Mouse (Mus musculus) E14TG2a.4 (cell line): ENCODE measurements around the gene Zfp398.

Experiments
- H3K27me3 ChIP-seq: 2 replicates; pipeline ENCODE4 v1.6.1; 2014; ENCODE audit warnings: low read length, control low read depth; ENCODE audit not compliant: insufficient read depth
- H3K36me3 ChIP-seq: 2 replicates; pipeline ENCODE4 v1.6.1; 2014; ENCODE audit warnings: low read length, control low read depth; ENCODE audit not compliant: insufficient read depth
- H3K4me1 ChIP-seq: replicated peaks from 2 replicates; pipeline ENCODE4 v1.6.1; 2014; ENCODE audit warnings: low read depth, low read length, control low read depth
- H3K4me3 ChIP-seq: replicated peaks from 2 replicates; pipeline ENCODE4 v1.5.1; 2014; ENCODE audit warnings: mild to moderate bottlenecking, low read length
- H3K9me3 ChIP-seq: 2 replicates; pipeline ENCODE4 v1.6.1; 2014; ENCODE audit warnings: low read length, control low read depth
- CTCF ChIP-seq: conservative IDR thresholded peaks from 2 replicates; pipeline ENCODE4 v1.5.1; 2014; ENCODE audit warnings: low read length
- NANOG ChIP-seq: IDR thresholded peaks from 2 replicates; pipeline ENCODE4 v1.6.1; 2014; ENCODE audit warnings: borderline replicate concordance, low read length, mixed read lengths
- POU5F1 ChIP-seq: IDR thresholded peaks from 2 replicates; pipeline ENCODE4 v1.6.1; 2014; ENCODE audit warnings: low read length, borderline replicate concordance

The Zfp398 gene

DNA sequence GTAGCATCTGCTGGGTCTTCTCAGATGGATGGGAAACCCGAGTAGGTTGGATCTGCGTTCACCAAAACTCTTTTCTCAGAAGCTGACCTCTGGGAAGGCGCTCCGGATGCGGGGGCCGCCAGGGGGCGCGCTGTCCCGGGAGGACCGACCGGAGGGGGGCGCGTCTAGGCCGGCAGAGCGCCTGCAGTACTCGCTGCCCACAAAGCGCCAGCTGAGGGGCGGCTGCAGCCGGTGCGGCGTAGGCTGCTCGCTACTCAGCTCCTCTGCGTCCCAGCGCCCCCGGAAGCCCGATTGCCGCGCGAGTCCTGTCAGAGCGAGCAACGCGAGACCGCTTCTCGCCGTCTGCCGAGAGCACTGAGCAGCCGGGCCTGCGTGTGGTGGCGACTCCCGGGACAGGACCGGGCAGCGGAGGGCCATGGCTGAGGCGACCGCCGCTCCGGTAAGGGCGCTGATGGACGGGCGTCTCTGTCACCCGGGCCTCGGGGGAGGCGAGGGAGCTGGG is at the start of gene Zfp398:
TSS of gene Zfp398 (plus strand) at position 180 of the 502 bp plus-strand sequence.
- TF ChIP-seq POU5F1 (no peak), NANOG (no peak), CTCF (peak; percentile 44)
- Histone ChIP-seq H3K4me3 (peak within 1 kb of the TSS; percentile 97), H3K4me1 (peaks cover 11% of the 10 kb centered on the region), H3K27me3 (peaks cover 19% of the 10 kb centered on the region; the same call in 1 of the 2 replicates), H3K36me3 (no peaks in the 10 kb centered on the region), H3K9me3 (no peaks in the 10 kb centered on the region)

- no peak for TF ChIP-seq POU5F1
- no peak for TF ChIP-seq NANOG
- TF ChIP-seq CTCF, result no peak
- Histone ChIP-seq H3K4me1 (peaks cover 39% of the 10 kb centered on the region), H3K9me3 (no peaks in the 10 kb centered on the region)
Observed at GRCm38 (mm10) chr6:47787941-47788736, 47.3 kb upstream of the Zfp398 start.

DNA sequence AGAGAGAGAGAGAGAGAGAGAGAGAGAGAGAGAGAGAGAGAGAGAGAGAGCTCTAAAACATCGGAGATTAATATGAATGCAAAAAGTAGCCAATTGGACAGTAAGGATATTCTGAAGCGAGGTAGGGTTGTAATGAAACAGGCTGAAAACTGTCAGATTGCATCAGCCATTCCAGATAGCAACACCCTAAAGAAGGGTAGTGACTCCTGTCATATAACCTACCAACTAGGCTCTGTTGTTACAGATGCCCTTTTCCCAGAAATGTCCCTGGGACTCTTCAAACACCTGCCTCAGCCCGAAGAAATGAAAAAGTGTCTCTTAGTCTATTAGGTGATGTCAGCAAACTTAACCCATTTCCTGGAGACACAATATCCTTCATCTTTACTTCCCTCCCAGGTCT is 46.6 kb upstream of the Zfp398 start:
- Histone ChIP-seq H3K9me3 (no peaks in the 10 kb centered on the region), H3K4me3 (peak overlapping the region; percentile 78), H3K36me3 (peaks cover 9% of the 10 kb centered on the region; the same call in 1 of the 2 replicates), H3K4me1 (peaks cover 39% of the 10 kb centered on the region), H3K27me3 (no peaks in the 10 kb centered on the region)
- TF ChIP-seq CTCF (no peak), NANOG (no peak), POU5F1 (no peak)

More at GRCm38 (mm10) chr6:47787941-47788736, 47.3 kb upstream of the Zfp398 start:
- Histone ChIP-seq H3K36me3 (0 out of 2 replicates have a peak, but pooled peaks cover 4% of the 10 kb centered on the region), H3K4me3 (peak overlapping the region; percentile 78), H3K27me3 (no peaks in the 10 kb centered on the region)

GRCm38 (mm10) chr6:47790745-47791144 is 44.7 kb upstream of the Zfp398 start:
- H3K9me3 ChIP-seq, result no peaks in the 10 kb centered on the region
- H3K27me3 ChIP-seq, result no peaks in the 10 kb centered on the region
- H3K4me3 ChIP-seq, result peak overlapping the region; percentile 48
- TF ChIP-seq NANOG (no peak), CTCF (no peak), POU5F1 (no peak)
- H3K36me3 ChIP-seq, result peaks cover 23% of the 10 kb centered on the region
- peaks cover 50% of the 10 kb centered on the region for H3K4me1 ChIP-seq

DNA sequence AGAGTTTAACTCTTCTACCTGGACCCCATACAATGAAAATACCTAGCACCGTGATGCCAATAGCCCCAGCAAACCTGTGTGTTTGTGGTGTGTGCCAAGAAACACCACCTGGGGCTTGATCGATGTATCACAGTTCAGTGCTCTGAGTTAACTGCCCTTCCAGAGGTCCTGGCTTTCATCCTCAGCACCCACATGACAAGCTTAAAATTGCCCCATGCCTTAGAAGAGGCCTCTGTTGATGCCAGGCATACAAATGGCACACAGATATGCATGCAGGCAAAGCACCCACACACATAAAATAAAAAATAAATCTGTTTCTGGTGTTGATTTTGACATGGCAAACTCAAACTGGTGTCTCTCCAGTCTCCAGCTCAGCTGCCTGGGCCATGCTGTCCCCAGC is 42.9 kb upstream of the Zfp398 start:
- Histone ChIP-seq H3K36me3 (peaks cover 40% of the 10 kb centered on the region), H3K27me3 (no peaks in the 10 kb centered on the region), H3K4me3 (no peak overlapping the region), H3K9me3 (no peaks in the 10 kb centered on the region), H3K4me1 (peaks cover 50% of the 10 kb centered on the region)
- TF ChIP-seq POU5F1 (no peak), NANOG (no peak)

- TF ChIP-seq NANOG, result no peak
- peaks cover 50% of the 10 kb centered on the region for H3K4me1 ChIP-seq
- H3K4me3 ChIP-seq, result no peak overlapping the region
- H3K36me3 ChIP-seq, result peaks cover 47% of the 10 kb centered on the region
- H3K9me3 ChIP-seq, result no peaks in the 10 kb centered on the region
- H3K27me3 ChIP-seq, result no peaks in the 10 kb centered on the region
Observed at GRCm38 (mm10) chr6:47793284-47793683, 42.2 kb upstream of the Zfp398 start.

- TF ChIP-seq NANOG (no peak), CTCF (0 out of 2 replicates have a peak, but pooled peaks have one; percentile 11)
- Histone ChIP-seq H3K9me3 (no peaks in the 10 kb centered on the region), H3K27me3 (no peaks in the 10 kb centered on the region), H3K4me1 (peaks cover 42% of the 10 kb centered on the region), H3K4me3 (no peak overlapping the region), H3K36me3 (peaks cover 57% of the 10 kb centered on the region)
Observed at GRCm38 (mm10) chr6:47794106-47794830, 41.2 kb upstream of the Zfp398 start.

GRCm38 (mm10) chr6:47799079-47799478 is 36.4 kb upstream of the Zfp398 start:
- H3K27me3 ChIP-seq, result no peaks in the 10 kb centered on the region
- no peaks in the 10 kb centered on the region for H3K9me3 ChIP-seq
- no peak for TF ChIP-seq NANOG
- no peak for TF ChIP-seq POU5F1
- peak; percentile 80 for TF ChIP-seq CTCF
- peaks cover 32% of the 10 kb centered on the region for H3K4me1 ChIP-seq
- H3K36me3 ChIP-seq, result peaks cover 97% of the 10 kb centered on the region
- H3K4me3 ChIP-seq, result no peak overlapping the region

DNA sequence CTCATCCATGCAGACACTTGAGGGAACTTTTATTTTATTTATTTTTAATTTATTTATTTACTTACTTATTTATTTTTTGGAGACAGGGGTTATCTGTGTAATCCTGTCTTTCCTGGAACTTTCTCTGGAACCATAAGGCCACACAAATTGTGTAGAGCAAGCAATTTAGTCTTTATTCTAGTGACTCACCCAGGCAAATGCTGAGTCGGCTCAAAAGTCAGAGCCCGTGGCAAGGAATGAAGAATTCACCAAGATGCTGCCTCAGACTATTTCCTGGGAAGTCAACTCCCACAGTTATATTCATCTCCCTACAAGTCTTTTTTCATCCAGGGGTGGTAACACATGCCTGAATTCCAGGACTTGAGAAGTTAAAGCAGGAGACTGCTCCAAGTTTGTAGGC is 29.9 kb upstream of the Zfp398 start:
- Histone ChIP-seq H3K36me3 (peaks cover 95% of the 10 kb centered on the region), H3K4me1 (peaks cover 39% of the 10 kb centered on the region), H3K27me3 (no peaks in the 10 kb centered on the region), H3K9me3 (no peaks in the 10 kb centered on the region), H3K4me3 (no peak overlapping the region)
- TF ChIP-seq POU5F1 (no peak), CTCF (no peak), NANOG (no peak)
